Mouse (Mus musculus): ENCODE measurements around the gene Fam189b.
A peak's percentile ranks its signal among the peaks of the same experiment; 100 is the strongest.
"Not testable (repeated sequence)": the region's sequence is repeated elsewhere in the genome, so short reads cannot be mapped to it uniquely, and the experiment has no call there.

Fam189b gene

DNA sequence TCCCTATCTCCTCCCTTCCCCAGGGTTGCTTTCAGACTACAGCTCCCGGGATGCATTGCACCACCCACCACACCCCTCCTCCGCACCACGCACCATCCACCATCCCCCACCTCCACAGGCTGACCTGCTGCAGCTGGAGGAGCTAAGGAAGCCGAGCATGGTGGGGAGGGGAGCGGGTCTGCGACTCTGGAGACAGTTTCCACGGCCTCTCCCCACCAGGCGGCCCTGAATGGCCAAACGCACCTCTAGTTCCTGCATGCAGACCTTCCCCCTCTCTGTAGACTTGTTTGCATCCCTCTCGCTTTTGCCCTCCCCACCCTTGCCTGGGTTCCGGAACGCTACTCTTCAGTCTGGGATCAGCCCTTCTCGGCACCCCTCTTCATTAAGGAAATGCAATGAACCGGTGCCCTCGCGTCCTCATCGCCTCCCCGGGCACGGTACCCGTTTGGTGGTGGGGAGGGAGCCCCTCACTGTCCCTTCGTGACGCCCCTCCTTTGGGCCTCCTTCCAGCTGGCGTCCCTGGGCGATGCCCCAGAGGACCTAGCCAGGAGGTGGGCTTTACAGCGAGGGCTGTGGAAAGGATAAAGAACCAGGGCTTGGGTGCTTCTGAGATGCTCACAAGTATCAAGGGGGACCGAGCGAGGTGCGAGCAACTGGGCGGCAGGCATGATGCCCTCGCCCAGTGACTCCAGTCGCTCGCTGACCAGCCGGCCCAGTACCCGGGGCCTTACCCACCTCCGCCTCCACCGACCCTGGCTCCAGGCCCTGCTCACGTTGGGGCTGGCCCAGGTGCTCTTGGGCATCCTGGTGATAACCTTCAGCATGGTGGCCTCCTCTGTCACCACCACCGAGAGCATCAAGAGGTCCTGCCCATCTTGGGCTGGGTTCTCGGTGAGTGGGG is at the start of gene Fam189b:
Fam189b (plus strand) TSS at position 86 of the 901 bp plus-strand sequence.
- DNase-seq (ENCODE audit: inconsistent ontology term): peak; percentile 86

- no peak for DNase-seq (ENCODE audit: inconsistent ontology term)
Measured at GRCm38 (mm10) chr3:89133752-89134151, 49.2 kb upstream of the Fam189b start.

GRCm38 (mm10) chr3:89135958-89136357 is 47.0 kb upstream of the Fam189b start, which contains the start of gene Pklr:
TSS of gene Pklr (plus strand) at chr3:89136142.
- no peak for DNase-seq (ENCODE audit: inconsistent ontology term)

DNA sequence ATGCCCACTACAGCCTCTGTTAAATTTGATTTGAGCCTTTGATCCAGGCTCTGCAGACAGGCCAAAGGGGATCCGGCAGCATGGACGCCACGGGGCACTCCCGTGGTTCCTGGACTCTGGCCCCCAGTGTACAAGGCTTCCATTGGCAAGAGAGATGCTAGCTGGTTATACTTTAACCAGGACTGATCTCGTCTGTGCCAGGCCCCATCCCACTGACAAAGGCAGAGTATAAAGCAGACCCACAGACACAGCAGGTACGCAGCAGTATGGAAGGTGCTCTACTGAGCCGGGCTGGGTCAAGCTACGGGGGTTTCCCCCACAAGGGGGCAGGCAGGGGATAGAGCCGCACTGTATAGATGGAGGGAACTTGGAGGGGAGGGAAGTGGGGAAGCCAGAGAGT is 46.6 kb upstream of the Fam189b start:
- no peak for DNase-seq (ENCODE audit: inconsistent ontology term)

- DNase-seq (ENCODE audit: inconsistent ontology term): no peak
Measured at GRCm38 (mm10) chr3:89144821-89145220, 38.1 kb upstream of the Fam189b start.

- DNase-seq (ENCODE audit: inconsistent ontology term): no peak
Measured at GRCm38 (mm10) chr3:89145566-89145965, 37.4 kb upstream of the Fam189b start.

- DNase-seq (ENCODE audit: inconsistent ontology term): no peak
Measured at GRCm38 (mm10) chr3:89147101-89147978, 35.6 kb upstream of the Fam189b start.

DNA sequence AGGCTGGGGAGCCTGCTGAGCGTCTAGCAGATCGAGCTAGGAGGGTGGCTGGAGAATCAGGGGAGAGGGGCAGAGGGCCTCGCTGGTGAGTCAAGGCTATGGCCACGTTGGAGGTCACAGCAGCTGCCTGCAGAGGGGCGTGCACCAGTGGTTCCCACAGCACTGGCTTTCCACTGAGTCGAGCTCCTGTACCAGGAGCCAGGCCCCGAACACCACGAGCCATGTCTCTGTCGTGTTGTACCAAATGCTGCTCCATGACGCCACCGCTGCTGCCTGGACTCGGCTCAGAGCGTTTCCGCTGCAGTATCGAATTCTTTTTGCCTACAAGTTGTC is 35.0 kb upstream of the Fam189b start:
- DNase-seq (ENCODE audit: inconsistent ontology term): no peak

DNA sequence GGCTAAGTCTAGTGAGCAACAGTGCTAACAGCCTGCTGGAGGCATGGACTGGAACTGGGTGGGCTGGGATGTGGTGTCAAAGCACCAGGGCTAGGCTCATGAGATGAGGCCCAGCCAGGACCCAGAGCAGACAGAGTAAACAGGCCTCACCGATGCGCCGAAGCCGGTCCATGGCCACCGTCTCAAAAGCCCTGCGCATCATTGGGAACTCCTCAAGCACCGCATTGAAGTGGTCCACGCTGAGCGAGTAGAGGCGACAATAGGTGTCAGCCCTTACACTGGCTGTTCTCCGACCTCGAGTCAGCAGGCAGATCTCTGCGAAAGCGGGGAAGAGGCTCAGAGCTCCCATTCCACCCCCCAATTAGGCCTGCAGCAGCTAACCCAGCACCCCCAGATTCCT is 34.4 kb upstream of the Fam189b start:
- no peak for DNase-seq (ENCODE audit: inconsistent ontology term)

GRCm38 (mm10) chr3:89152084-89152835 is 30.7 kb upstream of the Fam189b start:
- no peak for DNase-seq (ENCODE audit: inconsistent ontology term)

- no peak for DNase-seq (ENCODE audit: inconsistent ontology term)
Measured at GRCm38 (mm10) chr3:89156951-89157350, 26.0 kb upstream of the Fam189b start.

- no peak for DNase-seq (ENCODE audit: inconsistent ontology term)
Measured at GRCm38 (mm10) chr3:89158651-89159050, 24.3 kb upstream of the Fam189b start.

- DNase-seq (ENCODE audit: inconsistent ontology term): peak; percentile 58
Measured at GRCm38 (mm10) chr3:89159211-89159610, 23.7 kb upstream of the Fam189b start.

- DNase-seq (ENCODE audit: inconsistent ontology term): peak; percentile 78
Measured at GRCm38 (mm10) chr3:89159616-89160344, 23.2 kb upstream of the Fam189b start, which contains the start of gene Hcn3. TSS of gene Hcn3 (minus strand) at chr3:89160196.

- not testable (repeated sequence) for DNase-seq (ENCODE audit: inconsistent ontology term)
Measured at GRCm38 (mm10) chr3:89161207-89161606, 21.7 kb upstream of the Fam189b start.

- no peak for DNase-seq (ENCODE audit: inconsistent ontology term)
Measured at GRCm38 (mm10) chr3:89161786-89162185, 21.2 kb upstream of the Fam189b start.

DNA sequence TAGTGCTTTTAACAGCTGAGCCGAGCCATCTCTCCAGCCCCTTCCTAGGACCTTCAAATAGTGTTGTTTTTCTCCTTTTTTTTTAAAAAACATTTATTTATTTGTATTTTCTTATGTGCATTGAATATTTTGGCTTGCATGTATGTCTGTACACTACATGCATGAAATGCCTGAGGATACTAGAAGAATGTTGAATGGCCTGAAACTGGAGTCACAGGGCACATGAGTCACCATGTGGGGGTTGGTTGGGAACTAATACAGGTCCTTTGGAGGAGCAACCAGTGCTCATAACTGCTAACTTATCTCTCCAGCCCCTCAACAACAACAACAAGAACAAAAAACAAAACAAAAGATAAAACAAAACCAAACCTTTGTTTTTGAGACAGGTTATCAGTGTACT is 19.8 kb upstream of the Fam189b start:
- DNase-seq (ENCODE audit: inconsistent ontology term): peak; percentile 51

DNA sequence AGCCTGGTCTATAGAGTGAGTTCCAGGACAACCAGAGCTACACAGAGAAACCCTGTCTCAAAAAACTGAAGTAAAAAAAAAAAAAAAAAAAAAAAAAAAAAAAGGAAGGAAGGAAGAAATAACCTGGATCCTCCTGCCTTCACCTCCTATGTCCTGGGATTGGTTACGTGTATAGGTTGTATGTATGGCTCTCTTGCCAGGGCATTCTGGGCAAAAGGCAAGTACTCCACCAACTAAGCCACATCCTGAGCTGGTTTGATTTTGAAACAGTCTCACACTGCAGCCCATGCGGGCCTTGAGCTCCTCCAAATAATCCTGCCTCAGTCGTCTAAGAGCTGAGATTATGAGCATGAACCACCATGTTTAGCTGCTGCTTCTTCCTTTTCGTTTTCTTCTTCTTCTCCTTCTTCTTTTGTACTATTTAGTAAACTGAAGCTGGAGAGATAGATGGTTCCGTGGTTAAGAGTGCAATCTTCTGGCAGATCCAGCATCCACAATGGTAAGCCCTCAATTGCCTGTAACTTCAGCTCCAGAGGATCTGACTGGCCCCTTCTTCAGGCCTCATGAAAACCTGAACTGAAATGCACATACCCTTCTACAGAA is 19.2 kb upstream of the Fam189b start:
- no peak for DNase-seq (ENCODE audit: inconsistent ontology term)

GRCm38 (mm10) chr3:89164506-89165267 is 18.3 kb upstream of the Fam189b start, which contains the start of gene Clk2:
TSS of gene Clk2 (plus strand) at chr3:89164795.
- DNase-seq (ENCODE audit: inconsistent ontology term): peak; percentile 97
